Mouse (Mus musculus): Measurements from ENCODE around the gene Igfl3.

The Igfl3 gene

DNA sequence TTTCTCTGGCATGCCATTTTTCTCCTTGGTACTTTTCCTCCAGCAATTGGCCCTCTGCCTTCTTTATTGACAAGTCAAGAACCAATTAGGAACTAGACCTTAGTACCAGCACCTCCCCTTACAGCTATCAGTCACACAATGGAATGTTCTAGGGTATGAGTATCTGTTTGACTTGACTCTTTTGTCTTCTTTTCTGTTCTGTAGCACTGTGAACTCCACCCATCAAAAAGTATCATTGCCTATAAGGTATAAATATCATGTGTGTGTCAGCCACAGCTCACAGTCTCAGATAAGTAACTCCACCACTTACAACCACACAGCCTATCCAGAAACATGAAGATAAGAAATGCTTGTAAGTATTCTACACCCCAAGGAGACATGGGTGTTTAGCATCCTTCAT is at the start of gene Igfl3:
TSS of gene Igfl3 (plus strand) at position 301 of the 400 bp plus-strand sequence.
- DNase-seq = no peak

DNA sequence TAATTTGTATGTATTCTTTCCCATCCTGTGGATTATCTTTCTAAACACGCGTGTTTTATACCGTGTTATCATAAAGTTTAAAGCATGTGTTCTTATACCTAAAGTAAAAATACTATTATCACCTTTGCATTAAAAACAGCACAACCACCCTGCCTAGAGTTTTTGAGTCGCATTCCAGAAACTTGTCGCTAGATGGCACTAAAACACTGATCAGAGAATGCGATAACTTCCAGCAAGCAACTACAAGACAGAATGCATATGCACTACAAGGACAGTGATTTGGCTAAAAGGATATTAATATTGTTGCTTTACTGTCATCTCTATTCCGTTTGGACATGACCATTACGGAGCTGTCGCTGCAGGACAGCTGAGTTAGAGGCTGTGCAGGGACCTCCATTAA is 34.6 kb downstream of the Igfl3 start:
- DNase-seq = peak; percentile 12 to 25

DNA sequence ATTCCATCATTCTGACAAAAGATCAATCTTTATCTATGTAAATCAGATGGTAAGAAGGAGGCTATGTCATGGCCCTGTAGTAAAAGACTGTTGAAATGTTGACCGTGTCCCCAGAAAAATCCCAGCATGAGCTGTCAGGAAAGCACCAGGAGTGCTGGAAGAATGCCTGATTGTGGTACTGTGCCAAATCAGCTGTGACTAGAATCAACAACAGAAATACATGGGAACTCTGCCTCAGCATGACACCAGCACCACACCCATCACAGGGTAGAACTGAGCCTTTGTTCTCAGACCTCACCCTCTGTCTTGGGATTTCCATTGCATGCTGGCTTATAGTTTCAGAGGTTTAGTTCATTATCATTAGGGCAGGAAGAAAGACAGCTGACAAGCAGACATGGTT is 38.4 kb downstream of the Igfl3 start:
- no peak for DNase-seq
